Mouse (Mus musculus): ENCODE results near the gene Hist1h2af.
A peak's percentile ranks its signal among the peaks of the same experiment; 100 is the strongest.

Hist1h2af gene

GRCm38 (mm10) chr13:23515826-23516620 is 17.7 kb upstream of the Hist1h2af start:
- DNase-seq = no peak

GRCm38 (mm10) chr13:23516822-23517602 is 16.7 kb upstream of the Hist1h2af start:
- DNase-seq = peak; percentile 72

GRCm38 (mm10) chr13:23517603-23518294 is 16.0 kb upstream of the Hist1h2af start:
- DNase-seq = peak; percentile 85

GRCm38 (mm10) chr13:23518295-23518603 is 15.5 kb upstream of the Hist1h2af start:
- DNase-seq = no peak

- DNase-seq = peak; percentile 73
Observed at GRCm38 (mm10) chr13:23518885-23519284, 14.8 kb upstream of the Hist1h2af start.

- peak; percentile 71 for DNase-seq
Observed at GRCm38 (mm10) chr13:23519416-23519815, 14.3 kb upstream of the Hist1h2af start.

GRCm38 (mm10) chr13:23521703-23522102 is 12.0 kb upstream of the Hist1h2af start:
- DNase-seq = peak; percentile 68

GRCm38 (mm10) chr13:23523976-23524375 is 9.7 kb upstream of the Hist1h2af start:
- DNase-seq = no peak

- DNase-seq = peak; percentile 54
Observed at GRCm38 (mm10) chr13:23524654-23525053, 9.1 kb upstream of the Hist1h2af start.

GRCm38 (mm10) chr13:23525901-23526300 is 7.8 kb upstream of the Hist1h2af start:
- DNase-seq = no peak

- DNase-seq = peak; percentile 84
Observed at GRCm38 (mm10) chr13:23526312-23526711, 7.4 kb upstream of the Hist1h2af start.

- DNase-seq = no peak
Observed at GRCm38 (mm10) chr13:23529005-23529404, 4.7 kb upstream of the Hist1h2af start.

GRCm38 (mm10) chr13:23529480-23530165 is 4.1 kb upstream of the Hist1h2af start:
- DNase-seq = no peak

- DNase-seq = peak; percentile 61
Observed at GRCm38 (mm10) chr13:23530181-23530900, 3.4 kb upstream of the Hist1h2af start.

GRCm38 (mm10) chr13:23530901-23531875 is 2.5 kb upstream of the Hist1h2af start, which contains the start of gene Hist1h4h:
TSS of gene Hist1h4h (plus strand) at chr13:23531050.
- peak; percentile 97 for DNase-seq

GRCm38 (mm10) chr13:23532262-23533075 is 1.2 kb upstream of the Hist1h2af start:
- DNase-seq = no peak

GRCm38 (mm10) chr13:23534368-23535131 is 844 bp downstream of the Hist1h2af start:
- DNase-seq = no peak

GRCm38 (mm10) chr13:23535137-23536075 is 1.7 kb downstream of the Hist1h2af start, which contains the start of gene Hist1h3g:
TSS of gene Hist1h3g (plus strand) at chr13:23535422.
- DNase-seq = peak; percentile 71

Data from cerebellum, adult 11 months (tissue).